Mouse (Mus musculus) neutrophil, adult 83 days (primary cell): ENCODE results near the gene Hrk. TPM values are rescaled to one million over a fixed set of nuclear protein-coding genes. Genes with fewer than 3 reads are reported as not detected.

ENCODE experiments used
- total RNA-seq, 2 experiments: library from RNA; stranded (reverse); gene quantifications; one replicate each; pipeline ENCODE4 v1.2.4; 2023

Hrk gene
- total RNA-seq: not detected

GRCm38 (mm10) chr5:118164581-118164980 is at the start of gene Hrk:
Gene Hrk (plus strand): TSS chr5:118164648.

DNA sequence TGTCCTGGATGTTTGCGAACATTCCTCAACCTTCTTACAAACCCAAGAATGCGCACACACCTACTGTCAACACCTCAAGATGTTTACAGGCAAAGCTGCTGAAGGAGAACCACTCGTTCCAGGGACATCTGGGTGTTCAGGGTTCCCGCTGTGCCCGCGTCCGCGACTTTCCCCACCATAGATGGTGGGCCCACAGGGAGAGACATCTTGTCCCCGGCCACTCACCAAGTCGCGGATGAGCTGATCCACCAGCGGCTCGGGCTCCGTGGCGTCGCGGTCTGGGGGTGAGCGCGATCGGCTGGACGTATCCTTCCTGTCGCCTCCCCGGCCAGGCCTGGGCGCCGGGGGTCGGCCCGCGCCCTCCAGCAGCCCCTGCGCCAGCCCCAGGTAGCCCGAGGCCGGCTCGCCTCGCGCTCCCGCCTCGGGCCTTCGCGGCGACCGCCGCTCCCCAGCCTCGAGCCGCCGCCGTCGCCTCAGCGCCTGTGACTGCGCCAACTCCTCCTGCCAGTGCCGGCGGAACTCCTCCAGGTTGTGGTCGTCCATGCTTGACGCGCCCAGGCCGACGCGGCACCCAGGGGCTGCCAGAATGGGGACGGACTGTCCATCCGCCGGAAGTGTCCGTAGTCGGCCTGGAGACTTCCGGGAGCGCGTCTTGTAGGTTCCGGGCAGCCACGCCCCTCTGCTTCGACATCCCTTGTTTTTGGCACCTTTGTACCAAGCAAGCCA is 9.4 kb upstream of the Hrk start, which contains the start of gene Fbxw8:
Fbxw8 (minus strand) TSS at position 626 of the 726 bp plus-strand sequence.

Other genes starting within 250 kb of the Hrk start
- gene Fbxo21, start 187.9 kb upstream of the Hrk start, total RNA-seq: 1 to 10 TPM; 3.7 to 5.3 TPM
- gene Tesc, start 136.9 kb upstream of the Hrk start, total RNA-seq: 10 to 100 TPM in 1 of 2 experiments, 1 to 10 TPM in 1; 8.7 to 16.3 TPM
- gene Fbxw8, start 9.2 kb upstream of the Hrk start, total RNA-seq: 10 to 100 TPM; 17.2 to 17.7 TPM
- gene Rnft2, start 80.5 kb downstream of the Hrk start, total RNA-seq: under 1 TPM in 1 of 2 experiments, not detected in 1; 0.22 TPM
- gene 2410131K14Rik, start 80.6 kb downstream of the Hrk start, total RNA-seq: 1 to 10 TPM; 5.6 to 5.7 TPM